Mouse (Mus musculus): Measurements from ENCODE around the gene Prr19. TPM values are rescaled to one million over a fixed set of nuclear protein-coding genes. Genes with fewer than 3 reads are reported as not detected.

The Prr19 gene
- polyA plus RNA-seq, 1 experiment from 2014 or later: 0.69 TPM

- Histone ChIP-seq H3K36me3 (ENCODE audit: control insufficient read depth, insufficient read depth, low read length) (no peaks in the 10 kb centered on the region), H3K27ac (ENCODE audit: low read depth, low read length) (no peak overlapping the region), H3K9ac (ENCODE audit: low read depth, low read length) (no peak overlapping the region), H3K9me3 (ENCODE audit: control insufficient read depth, low read length) (no peaks in the 10 kb centered on the region), H3K4me2 (replicated peaks; ENCODE audit: low read depth, low read length) (no peak overlapping the region), H3K4me1 (ENCODE audit: control insufficient read depth, insufficient read depth, low read length) (peaks cover 6% of the 10 kb centered on the region; the same call in 1 of the 2 replicates), H3K27me3 (ENCODE audit: control insufficient read depth, insufficient read depth, low read length) (peaks cover 29% of the 10 kb centered on the region), H3K4me3 (ENCODE audit: low read length) (no peak overlapping the region)
- ATAC-seq (ENCODE audit: low FRiP score, low TSS enrichment): no peak
- WGBS: 86% methylated on average over 9 of the region's 9 CpGs
These were observed 8.2 kb downstream of the Prr19 start for GRCm38 (mm10) chr7:25309425-25309824.

GRCm38 (mm10) chr7:25311193-25311592 lies 10.0 kb downstream of the Prr19 start:
- Histone ChIP-seq H3K27me3 (ENCODE audit: control insufficient read depth, insufficient read depth, low read length) (peaks cover 44% of the 10 kb centered on the region), H3K4me3 (ENCODE audit: low read length) (no peak overlapping the region), H3K36me3 (ENCODE audit: control insufficient read depth, insufficient read depth, low read length) (no peaks in the 10 kb centered on the region), H3K9ac (ENCODE audit: low read depth, low read length) (no peak overlapping the region), H3K4me1 (ENCODE audit: control insufficient read depth, insufficient read depth, low read length) (peaks cover 14% of the 10 kb centered on the region), H3K9me3 (ENCODE audit: control insufficient read depth, low read length) (no peaks in the 10 kb centered on the region), H3K4me2 (replicated peaks; ENCODE audit: low read depth, low read length) (no peak overlapping the region), H3K27ac (ENCODE audit: low read depth, low read length) (no peak overlapping the region)
- 83% methylated on average over 11 of the region's 11 CpGs for WGBS
- ATAC-seq (ENCODE audit: low FRiP score, low TSS enrichment): no peak

- Histone ChIP-seq H3K27me3 (ENCODE audit: control insufficient read depth, insufficient read depth, low read length) (peaks cover 39% of the 10 kb centered on the region), H3K9me3 (ENCODE audit: control insufficient read depth, low read length) (no peaks in the 10 kb centered on the region), H3K27ac (ENCODE audit: low read depth, low read length) (no peak overlapping the region), H3K36me3 (ENCODE audit: control insufficient read depth, insufficient read depth, low read length) (no peaks in the 10 kb centered on the region), H3K4me1 (ENCODE audit: control insufficient read depth, insufficient read depth, low read length) (peaks cover 22% of the 10 kb centered on the region), H3K4me2 (replicated peaks; ENCODE audit: low read depth, low read length) (no peak overlapping the region), H3K9ac (ENCODE audit: low read depth, low read length) (no peak overlapping the region), H3K4me3 (ENCODE audit: low read length) (no peak overlapping the region)
- ATAC-seq (ENCODE audit: low FRiP score, low TSS enrichment): no peak
- WGBS: 49% methylated on average over 7 of the region's 7 CpGs
These were observed 12.1 kb downstream of the Prr19 start for GRCm38 (mm10) chr7:25313325-25313724.

- H3K27me3 ChIP-seq (ENCODE audit: control insufficient read depth, insufficient read depth, low read length): peaks cover 39% of the 10 kb centered on the region
- no peaks in the 10 kb centered on the region for H3K36me3 ChIP-seq (ENCODE audit: control insufficient read depth, insufficient read depth, low read length)
- H3K4me3 ChIP-seq (ENCODE audit: low read length): peak overlapping the region; percentile 46
- WGBS: 2% methylated on average over 50 of the region's 51 CpGs
- H3K4me2 ChIP-seq (replicated peaks; ENCODE audit: low read depth, low read length): peak overlapping the region; percentile 86
- peak overlapping the region; percentile 50; the same call in 1 of the 2 replicates for H3K9ac ChIP-seq (ENCODE audit: low read depth, low read length)
- no peaks in the 10 kb centered on the region for H3K9me3 ChIP-seq (ENCODE audit: control insufficient read depth, low read length)
- ATAC-seq (ENCODE audit: low FRiP score, low TSS enrichment): no peak
- no peak overlapping the region for H3K27ac ChIP-seq (ENCODE audit: low read depth, low read length)
- H3K4me1 ChIP-seq (ENCODE audit: control insufficient read depth, insufficient read depth, low read length): peaks cover 24% of the 10 kb centered on the region
These were observed 13.5 kb downstream of the Prr19 start for GRCm38 (mm10) chr7:25314606-25315305.

GRCm38 (mm10) chr7:25315306-25316041 lies 14.3 kb downstream of the Prr19 start:
- Histone ChIP-seq H3K27me3 (ENCODE audit: control insufficient read depth, insufficient read depth, low read length) (peaks cover 39% of the 10 kb centered on the region), H3K27ac (ENCODE audit: low read depth, low read length) (no peak overlapping the region), H3K4me1 (ENCODE audit: control insufficient read depth, insufficient read depth, low read length) (peaks cover 24% of the 10 kb centered on the region), H3K4me2 (replicated peaks; ENCODE audit: low read depth, low read length) (peak overlapping the region; percentile 86), H3K36me3 (ENCODE audit: control insufficient read depth, insufficient read depth, low read length) (no peaks in the 10 kb centered on the region), H3K4me3 (ENCODE audit: low read length) (peak overlapping the region; percentile 46), H3K9me3 (ENCODE audit: control insufficient read depth, low read length) (no peaks in the 10 kb centered on the region), H3K9ac (ENCODE audit: low read depth, low read length) (peak overlapping the region; percentile 50)
- no peak for ATAC-seq (ENCODE audit: low FRiP score, low TSS enrichment)
- under 1% methylated on average over 61 of the region's 69 CpGs for WGBS

GRCm38 (mm10) chr7:25316532-25317445 lies 15.6 kb downstream of the Prr19 start, which contains the start of gene Megf8:
Megf8 (plus strand) TSS chr7:25317164.
- Histone ChIP-seq H3K9ac (ENCODE audit: low read depth, low read length) (peak within 1 kb of the TSS; percentile 81), H3K27ac (ENCODE audit: low read depth, low read length) (peak within 1 kb of the TSS; percentile 88), H3K4me2 (replicated peaks; ENCODE audit: low read depth, low read length) (peak within 1 kb of the TSS; percentile 99), H3K27me3 (ENCODE audit: control insufficient read depth, insufficient read depth, low read length) (peaks cover 37% of the 10 kb centered on the region), H3K4me1 (ENCODE audit: control insufficient read depth, insufficient read depth, low read length) (peaks cover 31% of the 10 kb centered on the region), H3K36me3 (ENCODE audit: control insufficient read depth, insufficient read depth, low read length) (no peaks in the 10 kb centered on the region), H3K4me3 (ENCODE audit: low read length) (peak within 1 kb of the TSS; percentile 71), H3K9me3 (ENCODE audit: control insufficient read depth, low read length) (no peaks in the 10 kb centered on the region)
- ATAC-seq (ENCODE audit: low FRiP score, low TSS enrichment): peak; percentile 99
- under 1% methylated on average over 52 of the region's 52 CpGs for WGBS

- Histone ChIP-seq H3K4me3 (ENCODE audit: low read length) (peak overlapping the region; percentile 71), H3K27ac (ENCODE audit: low read depth, low read length) (peak overlapping the region; percentile 88), H3K36me3 (ENCODE audit: control insufficient read depth, insufficient read depth, low read length) (no peaks in the 10 kb centered on the region), H3K27me3 (ENCODE audit: control insufficient read depth, insufficient read depth, low read length) (peaks cover 30% of the 10 kb centered on the region), H3K4me2 (replicated peaks; ENCODE audit: low read depth, low read length) (peak overlapping the region; percentile 99), H3K9me3 (ENCODE audit: control insufficient read depth, low read length) (no peaks in the 10 kb centered on the region), H3K9ac (ENCODE audit: low read depth, low read length) (peak overlapping the region; percentile 81), H3K4me1 (ENCODE audit: control insufficient read depth, insufficient read depth, low read length) (peaks cover 35% of the 10 kb centered on the region)
- ATAC-seq (ENCODE audit: low FRiP score, low TSS enrichment): no peak
- WGBS: 12% methylated on average over 21 of the region's 21 CpGs
These were observed 16.3 kb downstream of the Prr19 start for GRCm38 (mm10) chr7:25317446-25317999.

GRCm38 (mm10) chr7:25322058-25322484 lies 20.9 kb downstream of the Prr19 start:
- Histone ChIP-seq H3K27ac (ENCODE audit: low read depth, low read length) (peak overlapping the region; percentile 96), H3K27me3 (ENCODE audit: control insufficient read depth, insufficient read depth, low read length) (no peaks in the 10 kb centered on the region), H3K4me1 (ENCODE audit: control insufficient read depth, insufficient read depth, low read length) (peaks cover 21% of the 10 kb centered on the region), H3K9ac (ENCODE audit: low read depth, low read length) (peak overlapping the region; percentile 25; the same call in 1 of the 2 replicates), H3K36me3 (ENCODE audit: control insufficient read depth, insufficient read depth, low read length) (no peaks in the 10 kb centered on the region), H3K4me3 (ENCODE audit: low read length) (peak overlapping the region; percentile 23), H3K4me2 (replicated peaks; ENCODE audit: low read depth, low read length) (peak overlapping the region; percentile 35; the same call in 1 of the 2 replicates), H3K9me3 (ENCODE audit: control insufficient read depth, low read length) (no peaks in the 10 kb centered on the region)
- ATAC-seq (ENCODE audit: low FRiP score, low TSS enrichment): peak; percentile 90
- 4% methylated on average over 6 of the region's 6 CpGs for WGBS
